Mouse (Mus musculus) adipocyte (in vitro differentiated cells): ENCODE results near the gene Dot1l.
A peak's percentile ranks its signal among the peaks of the same experiment; 100 is the strongest.

ENCODE experiments used
- DNase-seq: peaks from one replicate; pipeline ENCODE4 v3.0.0-alpha.2; 2016; ENCODE audit warnings: low spot score

Gene Dot1l

GRCm38 (mm10) chr10:80758651-80759050, 3.6 kb downstream of the Dot1l start:
- no peak for DNase-seq

GRCm38 (mm10) chr10:80760596-80761524, 5.9 kb downstream of the Dot1l start:
- no peak for DNase-seq

- no peak for DNase-seq
Observed at GRCm38 (mm10) chr10:80761821-80762220, 6.8 kb downstream of the Dot1l start.

- DNase-seq = no peak
Observed at GRCm38 (mm10) chr10:80763502-80763901, 8.5 kb downstream of the Dot1l start.

- peak; percentile 97 for DNase-seq
Observed at GRCm38 (mm10) chr10:80765746-80766145, 10.7 kb downstream of the Dot1l start.

GRCm38 (mm10) chr10:80766161-80766815, 11.3 kb downstream of the Dot1l start:
- peak; percentile 79 for DNase-seq

GRCm38 (mm10) chr10:80768365-80768764, 13.4 kb downstream of the Dot1l start:
- DNase-seq = no peak

- DNase-seq = peak; percentile 64
Observed at GRCm38 (mm10) chr10:80773816-80774215, 18.8 kb downstream of the Dot1l start.

- peak; percentile 87 for DNase-seq
Observed at GRCm38 (mm10) chr10:80774549-80774948, 19.5 kb downstream of the Dot1l start.

GRCm38 (mm10) chr10:80774981-80775380, 20.0 kb downstream of the Dot1l start:
- no peak for DNase-seq

GRCm38 (mm10) chr10:80775731-80776130, 20.7 kb downstream of the Dot1l start:
- no peak for DNase-seq

- DNase-seq = no peak
Observed at GRCm38 (mm10) chr10:80776358-80776869, 21.4 kb downstream of the Dot1l start.

- DNase-seq = no peak
Observed at GRCm38 (mm10) chr10:80777123-80777522, 22.1 kb downstream of the Dot1l start.

GRCm38 (mm10) chr10:80779565-80779964, 24.6 kb downstream of the Dot1l start:
- no peak for DNase-seq

- no peak for DNase-seq
Observed at GRCm38 (mm10) chr10:80784302-80784701, 29.3 kb downstream of the Dot1l start.

GRCm38 (mm10) chr10:80784871-80785270, 29.9 kb downstream of the Dot1l start:
- no peak for DNase-seq

GRCm38 (mm10) chr10:80785963-80786362, 31.0 kb downstream of the Dot1l start:
- DNase-seq = no peak

GRCm38 (mm10) chr10:80787517-80787916, 32.5 kb downstream of the Dot1l start:
- no peak for DNase-seq

GRCm38 (mm10) chr10:80790761-80791404, 35.9 kb downstream of the Dot1l start:
- no peak for DNase-seq

- DNase-seq = no peak
Observed at GRCm38 (mm10) chr10:80791476-80792174, 36.6 kb downstream of the Dot1l start.

- no peak for DNase-seq
Observed at GRCm38 (mm10) chr10:80792175-80793032, 37.4 kb downstream of the Dot1l start.
